Mouse (Mus musculus): ENCODE results near the gene Hist1h2br. TPM values are rescaled to one million over a fixed set of nuclear protein-coding genes. Genes with fewer than 3 reads are reported as not detected.

Gene Hist1h2br
- polyA plus RNA-seq (2017; shearing (Covaris generic)): 10 to 100 TPM in 1 of 2 experiments, 1 to 10 TPM in 1; 7.3 to 14.5 TPM

DNA sequence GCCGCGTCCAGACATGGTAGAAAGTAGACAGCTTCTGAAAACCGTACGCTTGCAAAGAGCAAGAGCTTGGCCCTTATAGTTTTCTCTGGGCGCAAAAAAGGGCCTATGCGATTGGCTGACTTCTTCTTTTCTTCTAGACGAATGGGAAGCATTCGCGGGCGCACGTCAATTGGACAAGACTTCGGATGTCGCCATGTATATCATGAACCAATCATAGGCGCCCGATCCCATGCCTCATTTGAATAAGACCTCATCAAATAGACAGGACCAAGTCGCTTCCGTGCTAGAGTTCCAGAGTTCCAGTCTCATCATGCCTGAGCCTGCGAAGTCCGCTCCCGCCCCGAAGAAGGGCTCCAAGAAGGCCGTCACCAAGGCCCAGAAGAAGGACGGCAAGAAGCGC lies at the start of gene Hist1h2br, which contains the start of gene Hist1h2ap:
Gene Hist1h2br (plus strand): TSS at position 283 of the 400 bp plus-strand sequence.
Gene Hist1h2ap (minus strand): TSS at position 47 of the 400 bp plus-strand sequence.

GRCm38 (mm10) chr13:21786899-21787629 lies 46.5 kb upstream of the Hist1h2br start, which contains the start of the genes Hist1h2an and Hist1h2bp:
Gene Hist1h2an, minus strand, starts transcription at chr13:21787218.
Gene Hist1h2bp, plus strand, starts transcription at chr13:21787461.

DNA sequence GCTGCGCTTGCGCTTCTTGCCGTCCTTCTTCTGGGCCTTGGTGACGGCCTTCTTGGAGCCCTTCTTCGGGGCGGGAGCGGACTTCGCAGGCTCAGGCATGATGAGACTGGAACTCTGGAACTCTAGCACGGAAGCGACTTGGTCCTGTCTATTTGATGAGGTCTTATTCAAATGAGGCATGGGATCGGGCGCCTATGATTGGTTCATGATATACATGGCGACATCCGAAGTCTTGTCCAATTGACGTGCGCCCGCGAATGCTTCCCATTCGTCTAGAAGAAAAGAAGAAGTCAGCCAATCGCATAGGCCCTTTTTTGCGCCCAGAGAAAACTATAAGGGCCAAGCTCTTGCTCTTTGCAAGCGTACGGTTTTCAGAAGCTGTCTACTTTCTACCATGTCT lies 23.5 kb upstream of the Hist1h2br start, which contains the start of the genes Hist1h2bq and Hist1h2ao:
Gene Hist1h2bq (minus strand): TSS at position 125 of the 400 bp plus-strand sequence.
Gene Hist1h2ao (plus strand): TSS at position 393 of the 400 bp plus-strand sequence.

DNA sequence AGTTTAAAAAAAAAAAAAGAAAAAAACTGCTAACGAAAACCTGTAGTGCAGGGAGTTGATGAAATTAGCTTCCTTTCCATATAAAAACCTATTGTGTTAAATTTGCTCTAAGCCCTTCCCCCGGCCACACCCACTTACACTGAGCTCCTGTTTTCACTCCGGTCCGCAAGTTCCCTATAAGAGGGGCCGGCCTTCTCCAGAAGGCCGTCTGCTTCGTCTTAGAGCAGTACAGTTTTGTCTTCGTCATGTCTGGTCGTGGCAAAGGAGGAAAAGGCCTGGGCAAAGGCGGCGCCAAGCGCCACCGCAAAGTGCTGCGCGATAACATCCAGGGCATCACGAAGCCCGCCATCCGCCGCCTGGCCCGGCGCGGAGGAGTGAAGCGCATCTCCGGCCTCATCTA lies 22.0 kb upstream of the Hist1h2br start, which contains the start of gene Hist1h4m:
Gene Hist1h4m (plus strand): TSS at position 208 of the 400 bp plus-strand sequence.

GRCm38 (mm10) chr13:21831418-21832394 lies 1.8 kb upstream of the Hist1h2br start, which contains the start of gene Hist1h4n:
Gene Hist1h4n, minus strand, starts transcription at chr13:21832196.

Other genes with a start within 250 kb of the Hist1h2br start
- gene Olfr1362, start 219.7 kb upstream of the Hist1h2br start, polyA plus RNA-seq (2017; shearing (Covaris generic)): not detected
- gene Olfr11, start 191.2 kb upstream of the Hist1h2br start, polyA plus RNA-seq (2017; shearing (Covaris generic)): not detected
- gene Olfr1361, start 170.4 kb upstream of the Hist1h2br start, polyA plus RNA-seq (2017; shearing (Covaris generic)): under 1 TPM in 1 of 2 experiments, not detected in 1; 0.60 TPM
- gene Olfr1360, start 156.3 kb upstream of the Hist1h2br start, polyA plus RNA-seq (2017; shearing (Covaris generic)): under 1 TPM in 1 of 2 experiments, not detected in 1; 0.21 TPM
- gene Olfr1359, start 135.6 kb upstream of the Hist1h2br start, polyA plus RNA-seq (2017; shearing (Covaris generic)): under 1 TPM in 1 of 2 experiments, not detected in 1; 0.71 TPM
- 1 to 10 TPM in 1 of 2 experiments, not detected in 1; 1.4 TPM for gene Hist1h2bl, start 117.6 kb upstream of the Hist1h2br start, polyA plus RNA-seq (2017; shearing (Covaris generic))
- gene Hist1h2ai, start 117.3 kb upstream of the Hist1h2br start, polyA plus RNA-seq (2017; shearing (Covaris generic)): 10 to 100 TPM; 14.1 to 15.1 TPM
- 1 to 10 TPM; 1.7 to 2.2 TPM for gene Hist1h3h, start 116.1 kb upstream of the Hist1h2br start, polyA plus RNA-seq (2017; shearing (Covaris generic))
- gene Hist1h2bm, start 111.7 kb upstream of the Hist1h2br start, polyA plus RNA-seq (2017; shearing (Covaris generic)): not detected
- gene Hist1h4j, start 98.7 kb upstream of the Hist1h2br start, polyA plus RNA-seq (2017; shearing (Covaris generic)): under 1 TPM in 1 of 2 experiments, not detected in 1; 0.34 TPM
- gene Hist1h4k, start 83.2 kb upstream of the Hist1h2br start, polyA plus RNA-seq (2017; shearing (Covaris generic)): 10 to 100 TPM in 1 of 2 experiments, 1 to 10 TPM in 1; 4.7 to 30.8 TPM
- gene Hist1h2ak, start 79.9 kb upstream of the Hist1h2br start, polyA plus RNA-seq (2017; shearing (Covaris generic)): 1 to 10 TPM; 2.4 to 8.2 TPM
- gene Hist1h2bn, start 79.6 kb upstream of the Hist1h2br start, polyA plus RNA-seq (2017; shearing (Covaris generic)): 1 to 10 TPM; 3.2 to 5.7 TPM
- 1 to 10 TPM; 2.0 to 3.3 TPM for gene Hist1h1b, start 53.1 kb upstream of the Hist1h2br start, polyA plus RNA-seq (2017; shearing (Covaris generic))
- 1 to 10 TPM in 1 of 2 experiments, not detected in 1; 1.5 TPM for gene Hist1h3i, start 50.4 kb upstream of the Hist1h2br start, polyA plus RNA-seq (2017; shearing (Covaris generic))
- gene Hist1h2an, start 46.5 kb upstream of the Hist1h2br start, polyA plus RNA-seq (2017; shearing (Covaris generic)): 1 to 10 TPM; 2.5 to 3.2 TPM
- gene Hist1h2bp, start 46.3 kb upstream of the Hist1h2br start, polyA plus RNA-seq (2017; shearing (Covaris generic)): 1 to 10 TPM in 1 of 2 experiments, not detected in 1; 1.6 TPM
- 10 to 100 TPM in 1 of 2 experiments, 1 to 10 TPM in 1; 7.5 to 13.4 TPM for gene Hist1h2bq, start 23.5 kb upstream of the Hist1h2br start, polyA plus RNA-seq (2017; shearing (Covaris generic))
- not detected for gene Hist1h2ao, start 23.3 kb upstream of the Hist1h2br start, polyA plus RNA-seq (2017; shearing (Covaris generic))
- gene Hist1h4m, start 22.0 kb upstream of the Hist1h2br start, polyA plus RNA-seq (2017; shearing (Covaris generic)): 10 to 100 TPM; 42.5 to 43.7 TPM
- gene Hist1h4n, start 1.5 kb upstream of the Hist1h2br start, polyA plus RNA-seq (2017; shearing (Covaris generic)): 10 to 100 TPM; 22.4 to 34.7 TPM
- 100 to 1,000 TPM; 128 to 153 TPM for gene Hist1h2ap, start 236 bp upstream of the Hist1h2br start, polyA plus RNA-seq (2017; shearing (Covaris generic))
- under 1 TPM in 1 of 2 experiments, not detected in 1; 0.36 TPM for gene Zfp184, start 111.4 kb downstream of the Hist1h2br start, polyA plus RNA-seq (2017; shearing (Covaris generic))
- not detected for gene Pom121l2, start 147.5 kb downstream of the Hist1h2br start, polyA plus RNA-seq (2017; shearing (Covaris generic))
- 1 to 10 TPM in 1 of 2 experiments, under 1 TPM in 1; 0.16 to 1.4 TPM for gene Prss16, start 176.0 kb downstream of the Hist1h2br start, polyA plus RNA-seq (2017; shearing (Covaris generic))
- gene Hist1h2ah, start 201.8 kb downstream of the Hist1h2br start, polyA plus RNA-seq (2017; shearing (Covaris generic)): under 1 TPM in 1 of 2 experiments, not detected in 1; 0.83 TPM
- gene Hist1h2bk, start 202.1 kb downstream of the Hist1h2br start, polyA plus RNA-seq (2017; shearing (Covaris generic)): under 1 TPM in 1 of 2 experiments, not detected in 1; 0.48 TPM
- gene Hist1h4i, start 207.6 kb downstream of the Hist1h2br start, polyA plus RNA-seq (2017; shearing (Covaris generic)): 1 to 10 TPM; 7.5 to 9.7 TPM
- 1 to 10 TPM; 1.8 to 6.1 TPM for gene Hist1h2ag, start 209.2 kb downstream of the Hist1h2br start, polyA plus RNA-seq (2017; shearing (Covaris generic))
- gene Hist1h2bj, start 209.5 kb downstream of the Hist1h2br start, polyA plus RNA-seq (2017; shearing (Covaris generic)): 1 to 10 TPM; 2.4 to 5.9 TPM